Mouse (Mus musculus) left cerebral cortex, adult 18-20 months (tissue): ENCODE results near the gene Vwa8. TPM values are rescaled to one million over a fixed set of nuclear protein-coding genes. Genes with fewer than 3 reads are reported as not detected.

Source experiments
- DNase-seq, 2 experiments: peaks; one replicate each; pipeline ENCODE4 v3.0.0; 2021 to 2022; ENCODE audit warnings: low spot score in 2 of 2, mixed read lengths in 1 of 2
- total RNA-seq, 2 experiments: library from RNA; stranded (reverse); gene quantifications; 2 replicates each; pipeline ENCODE4 v1.2.3; 2021

Gene Vwa8
- total RNA-seq, 2 experiments from 2014 or later: 33.7 to 36.3 TPM

GRCm38 (mm10) chr14:79076560-79077300 is 227.9 kb downstream of the Vwa8 start:
- DNase-seq: no peak

- DNase-seq: no peak
Measured at GRCm38 (mm10) chr14:79083573-79083972, 234.7 kb downstream of the Vwa8 start.

- no peak for DNase-seq
Measured at GRCm38 (mm10) chr14:79086006-79086405, 237.2 kb downstream of the Vwa8 start.

- no peak for DNase-seq
Measured at GRCm38 (mm10) chr14:79089464-79089863, 240.6 kb downstream of the Vwa8 start.

GRCm38 (mm10) chr14:79097181-79097580 is 248.3 kb downstream of the Vwa8 start:
- DNase-seq: peak; percentile 37 to 47

GRCm38 (mm10) chr14:79106655-79107515 is 258.0 kb downstream of the Vwa8 start:
- DNase-seq: peak; percentile 84 to 85

- no peak for DNase-seq
Measured at GRCm38 (mm10) chr14:79109375-79109774, 260.5 kb downstream of the Vwa8 start.

- DNase-seq: no peak
Measured at GRCm38 (mm10) chr14:79110012-79110411, 261.2 kb downstream of the Vwa8 start.

- DNase-seq: no peak
Measured at GRCm38 (mm10) chr14:79112050-79112449, 263.2 kb downstream of the Vwa8 start.

- no peak for DNase-seq
Measured at GRCm38 (mm10) chr14:79114526-79115383, 265.9 kb downstream of the Vwa8 start.

GRCm38 (mm10) chr14:79118457-79118856 is 269.6 kb downstream of the Vwa8 start:
- DNase-seq: no peak

- DNase-seq: no peak
Measured at GRCm38 (mm10) chr14:79119354-79119753, 270.5 kb downstream of the Vwa8 start.

GRCm38 (mm10) chr14:79120681-79121080 is 271.8 kb downstream of the Vwa8 start:
- no peak for DNase-seq

- DNase-seq: no peak
Measured at GRCm38 (mm10) chr14:79123466-79123865, 274.6 kb downstream of the Vwa8 start.

GRCm38 (mm10) chr14:79124643-79125042 is 275.8 kb downstream of the Vwa8 start:
- DNase-seq: peak; percentile 39 to 61

GRCm38 (mm10) chr14:79126176-79126575 is 277.3 kb downstream of the Vwa8 start:
- no peak for DNase-seq

GRCm38 (mm10) chr14:79134891-79135334 is 286.1 kb downstream of the Vwa8 start:
- peak; percentile 17 to 30 for DNase-seq

- no peak for DNase-seq
Measured at GRCm38 (mm10) chr14:79135441-79135840, 286.6 kb downstream of the Vwa8 start.

- DNase-seq: no peak
Measured at GRCm38 (mm10) chr14:79136585-79136984, 287.7 kb downstream of the Vwa8 start.

- DNase-seq: no peak
Measured at GRCm38 (mm10) chr14:79137100-79137499, 288.2 kb downstream of the Vwa8 start.

GRCm38 (mm10) chr14:79139096-79139651 is 290.3 kb downstream of the Vwa8 start:
- DNase-seq: no peak
